Mouse (Mus musculus) embryonic fibroblast, embryonic 13.5 days (primary cell): ENCODE measurements at regions not wholly inside any gene's neighbourhood (a gene's known extent, or its start where the extent isn't known, plus 50 kb on each side); places are given as distances from the start of the nearest gene placed in this dataset.

Experiments used
- CTCF ChIP-seq: IDR thresholded peaks from 2 replicates; pipeline ENCODE4 v1.5.1; 2011; ENCODE audit warnings: mild to moderate bottlenecking, control low read depth, low read length, moderate library complexity, borderline replicate concordance; ENCODE audit not compliant: insufficient read depth
- POLR2A ChIP-seq: IDR thresholded peaks from 2 replicates; pipeline ENCODE4 v1.6.1; 2011; ENCODE audit warnings: low read depth, mild to moderate bottlenecking, control low read depth, low read length, moderate library complexity

DNA sequence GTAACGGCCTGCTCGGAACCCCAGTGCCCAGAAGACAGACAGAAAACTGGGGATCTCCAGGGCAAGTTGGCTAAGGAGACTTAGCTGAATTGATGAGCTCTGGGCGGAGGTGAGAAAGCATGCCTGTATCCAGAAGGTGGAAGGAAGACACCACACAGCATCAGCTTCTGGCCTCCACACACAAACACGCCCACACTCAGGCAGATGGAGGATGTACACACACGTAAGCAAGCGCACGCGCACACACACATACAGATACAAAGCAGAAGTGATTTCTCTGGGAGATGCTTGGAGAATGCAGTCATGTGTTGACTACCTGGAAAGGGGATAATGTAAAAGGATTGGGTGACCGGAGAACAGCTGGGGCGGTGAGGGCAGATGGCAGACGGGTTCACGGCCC is 171.2 kb upstream of the Jarid2 start:
- TF ChIP-seq POLR2A (no peak), CTCF (no peak)
